Mouse (Mus musculus) colon, adult 2 months (tissue): ENCODE measurements around the gene Mid1. TPM values are rescaled to one million over a fixed set of nuclear protein-coding genes. Genes with fewer than 3 reads are reported as not detected.

ENCODE experiments used
- polyA plus RNA-seq: library from polyadenylated mRNA; depleted of rRNA; stranded (reverse); fragments of >200 nt; gene quantifications from 2 replicates; pipeline ENCODE4 v1.2.3, GENCODE M21; 2012; rRNA removed

The Mid1 gene
- 12.7 and 14.0 TPM in 2 replicates for polyA plus RNA-seq

DNA sequence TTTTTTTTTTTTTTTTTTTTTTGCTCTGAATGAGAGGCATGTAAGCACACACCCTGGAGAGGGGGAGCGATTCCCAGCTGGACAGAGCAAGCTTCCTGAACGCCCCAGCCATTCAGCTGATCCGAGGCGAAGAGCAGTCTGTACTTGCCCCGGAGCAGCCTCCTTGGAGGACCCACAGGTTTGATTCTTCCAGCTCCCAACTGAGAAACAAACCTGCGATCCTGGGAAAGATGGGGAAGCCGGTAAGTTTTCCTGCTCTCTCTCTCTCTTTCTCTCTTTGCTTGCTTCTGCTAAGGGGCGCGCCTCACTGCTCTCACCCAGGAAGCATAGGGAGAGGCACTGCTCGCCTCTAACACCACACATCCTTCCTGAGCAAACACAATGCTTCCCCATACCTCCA, at the start of gene Mid1:
Gene Mid1 (plus strand): TSS at position 69 of the 400 bp plus-strand sequence.

DNA sequence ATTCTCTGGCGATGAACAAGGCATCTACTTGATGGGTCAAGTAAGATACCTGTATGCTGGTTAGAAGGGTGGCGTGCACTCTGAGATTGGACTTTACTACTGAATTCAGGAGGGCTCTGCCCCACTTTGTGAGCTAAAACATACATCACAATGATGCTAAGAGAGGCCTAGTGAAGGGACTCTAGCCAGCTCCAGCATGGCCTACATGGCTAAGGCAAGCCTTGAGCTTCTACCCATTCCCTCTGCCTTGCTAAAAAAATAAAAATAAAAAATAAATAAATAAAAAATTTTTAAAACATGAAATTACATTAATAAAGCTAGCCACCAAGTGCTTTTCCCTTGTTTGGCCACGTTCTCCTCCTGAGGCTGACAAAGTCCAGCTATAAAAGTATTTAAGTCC, 94.5 kb downstream of the Mid1 start, which contains the start of gene 4933400A11Rik:
Gene 4933400A11Rik (minus strand): TSS at position 101 of the 400 bp plus-strand sequence.

DNA sequence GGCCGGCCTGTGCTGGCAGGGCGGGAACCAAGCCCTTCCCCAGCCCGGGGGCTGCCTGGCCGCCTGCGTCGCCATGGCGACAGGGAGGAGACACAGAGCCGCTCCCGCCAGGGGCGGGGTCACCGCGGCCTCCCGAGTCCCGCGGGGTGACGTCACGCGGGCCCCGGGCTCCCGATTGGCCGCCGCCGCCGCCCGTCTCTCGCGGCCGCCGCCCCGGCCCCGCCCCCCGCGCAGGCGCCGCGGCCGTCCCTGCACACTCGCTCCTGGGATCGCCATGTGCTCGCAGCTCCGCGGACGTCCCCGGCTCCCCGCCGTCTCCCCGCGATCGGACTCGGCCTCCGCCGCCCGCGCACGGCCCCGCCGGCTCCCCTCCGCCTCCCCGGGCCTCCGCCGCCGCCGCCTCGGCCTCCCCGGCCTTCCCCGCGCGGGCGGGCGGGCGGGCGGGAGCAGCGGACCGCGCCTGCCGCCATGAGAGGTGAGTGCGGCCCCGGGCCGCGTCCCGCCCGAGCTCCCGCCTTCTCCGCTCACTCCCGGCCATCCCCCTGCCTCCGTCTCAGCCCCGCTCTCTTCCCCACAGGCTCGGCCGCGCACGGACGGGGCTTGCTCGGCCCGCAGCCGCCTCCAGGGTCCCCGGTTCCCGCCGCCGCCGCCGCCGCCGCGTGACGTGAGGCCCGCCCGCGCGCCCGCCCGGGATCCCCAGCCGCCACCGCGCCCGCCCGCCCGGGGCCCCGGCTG, 324.2 kb downstream of the Mid1 start, which contains the start of gene Gm21887:
Gene Gm21887 (plus strand): TSS at position 644 of the 735 bp plus-strand sequence.

Other genes with a start within 250 kb of the Mid1 start
- gene 4933400A11Rik, start 94.4 kb downstream of the Mid1 start, polyA plus RNA-seq: not detected in 2 replicates